Mouse (Mus musculus) CD4-positive, CD25-positive, alpha-beta regulatory T cell (primary cell): ENCODE data around the gene Ybx3. TPM values are rescaled to one million over a fixed set of nuclear protein-coding genes. Genes with fewer than 3 reads are reported as not detected.

Experiments
- polyA plus RNA-seq: library from polyadenylated mRNA; unstranded; fragments of 100-300 nt; shearing (Covaris generic); gene quantifications from one replicate; pipeline ENCODE4 v1.2.1, GENCODE M21; 2017

Ybx3 gene
- polyA plus RNA-seq = 114 TPM

DNA sequence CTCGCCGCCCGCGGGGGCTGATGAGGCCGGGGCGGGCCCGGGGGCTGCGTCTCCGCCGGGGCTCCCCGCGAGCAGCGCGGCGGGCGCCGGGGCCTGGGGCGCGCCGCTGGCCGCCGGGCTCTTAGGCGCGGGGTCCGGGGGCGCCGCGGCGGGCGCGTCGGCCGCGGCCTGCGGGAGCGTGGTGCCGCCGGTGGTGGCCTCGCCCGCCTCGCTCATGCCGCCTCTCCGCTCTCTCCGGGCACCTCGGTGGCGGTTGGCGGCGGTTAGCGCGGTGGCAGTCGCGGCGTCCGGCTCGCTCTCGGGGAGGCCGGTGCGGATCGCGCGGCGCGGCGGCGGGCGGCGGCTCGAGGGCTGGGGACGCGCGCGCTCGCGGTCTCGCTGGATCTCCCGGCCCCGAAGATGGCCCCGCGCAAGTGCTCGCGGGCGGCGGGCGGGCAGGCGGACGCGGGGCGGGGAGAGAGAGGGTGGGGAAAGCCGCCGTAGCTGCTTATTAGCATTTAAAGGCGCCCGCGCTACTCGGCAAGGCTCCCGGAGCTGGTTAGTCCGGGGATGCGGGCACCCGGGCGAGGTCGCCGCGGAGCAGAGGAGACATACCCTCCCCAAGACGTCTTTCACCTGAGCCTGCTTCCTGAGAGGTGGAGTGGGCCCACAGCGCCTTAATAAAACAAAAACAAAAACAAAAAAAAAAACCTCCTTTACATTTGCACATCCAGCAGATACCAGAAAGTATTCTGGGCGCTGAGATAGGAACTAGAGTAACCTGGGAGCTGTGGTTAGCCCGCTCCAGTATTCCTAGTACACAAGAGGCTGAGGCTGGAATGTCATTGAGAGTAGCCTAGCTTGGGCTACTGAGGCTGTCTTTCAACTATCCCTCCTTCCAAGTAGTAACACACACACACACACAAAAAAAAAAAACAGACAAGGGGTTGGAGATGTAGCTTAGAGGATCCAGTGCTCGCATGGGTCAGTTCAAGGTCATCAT is at the start of gene Ybx3:
Gene Ybx3, minus strand, starts transcription at position 437 of the 982 bp plus-strand sequence.

DNA sequence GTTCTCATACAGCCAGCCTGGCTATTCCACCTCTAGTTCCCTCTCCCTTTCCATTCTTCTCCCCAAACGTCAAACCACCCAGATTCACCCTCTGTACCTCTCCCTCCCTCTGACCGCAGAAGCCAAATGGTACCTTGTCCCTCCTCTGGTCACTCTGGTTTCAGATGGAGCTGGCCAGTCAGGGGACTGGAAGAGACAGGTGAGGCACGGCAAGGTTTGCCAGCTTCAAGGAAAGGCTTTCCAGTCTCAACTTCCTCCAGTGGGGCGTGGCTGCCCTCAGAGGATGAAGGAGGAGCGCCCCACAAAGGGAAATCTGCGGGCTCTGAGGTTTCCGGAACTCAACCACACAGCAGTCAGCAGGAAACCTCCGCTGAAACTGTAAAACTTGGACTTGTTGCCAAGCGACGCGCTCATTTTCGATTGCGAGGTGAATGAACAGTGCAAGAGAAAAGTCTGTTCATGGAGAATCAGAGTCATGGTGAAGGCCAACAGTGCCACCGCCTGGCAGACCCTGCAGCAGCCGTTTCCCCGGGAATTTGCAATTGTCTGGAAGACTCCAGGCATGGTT is 34.8 kb downstream of the Ybx3 start, which contains the start of gene Styk1:
Gene Styk1, minus strand, starts transcription at position 246 of the 568 bp plus-strand sequence.

Other genes starting within 250 kb of the Ybx3 start
- gene Klra2, start 141.1 kb downstream of the Ybx3 start, polyA plus RNA-seq = 0.26 TPM
- gene Magohb, start 95.2 kb downstream of the Ybx3 start, polyA plus RNA-seq = 20.6 TPM
- not detected for gene Styk1, start 34.9 kb downstream of the Ybx3 start, polyA plus RNA-seq
- gene 5430401F13Rik, start 97.9 kb upstream of the Ybx3 start, polyA plus RNA-seq = not detected
- gene Gm6619, start 97.9 kb upstream of the Ybx3 start, polyA plus RNA-seq = 0.30 TPM
- not detected for gene Tas2r130, start 242.4 kb upstream of the Ybx3 start, polyA plus RNA-seq